Mouse (Mus musculus) heart, embryonic 15.5 days (tissue): ENCODE data around the gene Pltp. TPM values are rescaled to one million over a fixed set of nuclear protein-coding genes. Genes with fewer than 3 reads are reported as not detected.

Experiments
- ATAC-seq: fragments of 200-750 bp; cut with Nextera tagmentation; replicated peaks from 2 replicates; pipeline ENCODE4 v1.8.0; 2017; ENCODE audit warnings: low read depth, moderate TSS enrichment; ENCODE audit not compliant: insufficient number of reproducible peaks, insufficient read depth, low FRiP score
- H3K27ac ChIP-seq: fragments of 300-500 bp; sonication (generic); 2 replicates; pipeline ENCODE4 v1.5.1; 2015; ENCODE audit warnings: mild to moderate bottlenecking, inconsistent platforms
- H3K27me3 ChIP-seq: fragments of 300-500 bp; sonication (generic); 2 replicates; pipeline ENCODE4 v1.6.1; 2015; ENCODE audit warnings: inconsistent platforms
- H3K36me3 ChIP-seq: fragments of 300-500 bp; sonication (generic); 2 replicates; pipeline ENCODE4 v1.6.1; 2015; ENCODE audit warnings: mild to moderate bottlenecking, inconsistent platforms
- H3K4me1 ChIP-seq: fragments of 300-500 bp; sonication (generic); replicated peaks from 2 replicates; pipeline ENCODE4 v1.6.1; 2015; ENCODE audit warnings: inconsistent platforms
- H3K4me2 ChIP-seq: fragments of 300-500 bp; sonication (generic); 2 replicates; pipeline ENCODE4 v1.6.1; 2015; ENCODE audit warnings: inconsistent platforms, mild to moderate bottlenecking, moderate library complexity
- H3K4me3 ChIP-seq: fragments of 300-500 bp; sonication (generic); 2 replicates; pipeline ENCODE4 v1.5.1; 2015; ENCODE audit warnings: mild to moderate bottlenecking, inconsistent platforms
- H3K9ac ChIP-seq: fragments of 300-500 bp; sonication (generic); 2 replicates; pipeline ENCODE4 v1.6.1; 2015; ENCODE audit warnings: mild to moderate bottlenecking, inconsistent platforms
- H3K9me3 ChIP-seq: fragments of 300-500 bp; sonication (generic); replicated peaks from 2 replicates; pipeline ENCODE4 v1.6.1; 2016; ENCODE audit warnings: inconsistent platforms
- WGBS: fragments of 180-500 bp; shearing (Covaris S2); methylation state at CpG from one replicate; pipeline ENCODE4 v1.1.7; 2015; ENCODE audit warnings: mixed read lengths; 5-methylcytosine and 5-hydroxymethylcytosine counted together
- polyA plus RNA-seq: library from polyadenylated mRNA; unstranded; fragments of >200 nt; fragmentation: Nextera tagmentation; extraction: Ambion mirVana; gene quantifications from 2 replicates; pipeline ENCODE4 v1.2.1, GENCODE M21; 2015

The Pltp gene
- polyA plus RNA-seq, 1 experiment from 2014 or later, result 14.0 TPM

- Histone ChIP-seq H3K4me3 (peak overlapping the region; percentile 82; the same call in 1 of the 2 replicates), H3K27me3 (no peaks in the 10 kb centered on the region), H3K4me1 (peaks cover 29% of the 10 kb centered on the region), H3K9ac (peak overlapping the region; percentile 84; the same call in 1 of the 2 replicates), H3K9me3 (no peaks in the 10 kb centered on the region), H3K27ac (no peak overlapping the region), H3K36me3 (peaks cover 43% of the 10 kb centered on the region), H3K4me2 (peak overlapping the region; percentile 93)
- no peak for ATAC-seq
- 92% methylated on average over 4 of the region's 4 CpGs for WGBS
These were observed 22.3 kb downstream of the Pltp start for GRCm38 (mm10) chr2:164835164-164835563.

DNA sequence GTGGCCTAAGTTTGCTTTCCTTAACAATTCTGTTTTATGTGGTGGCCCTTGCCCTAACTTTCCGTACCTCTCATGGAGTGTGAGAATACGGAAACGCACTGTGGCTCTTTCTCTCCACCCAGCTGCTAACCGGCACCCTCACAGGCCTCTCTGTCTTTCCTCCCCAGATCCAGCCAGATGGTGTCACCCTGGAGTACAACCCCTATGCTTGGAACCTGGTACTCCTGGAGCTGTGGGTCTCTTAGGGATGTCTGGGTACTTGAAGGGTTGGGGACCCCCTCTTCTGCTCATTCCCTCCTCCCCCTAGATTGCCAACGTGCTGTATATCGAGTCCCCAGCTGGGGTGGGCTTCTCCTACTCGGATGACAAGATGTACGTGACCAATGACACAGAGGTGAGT, 23.0 kb downstream of the Pltp start:
- Histone ChIP-seq H3K27ac (peak overlapping the region; percentile 98), H3K4me1 (peaks cover 29% of the 10 kb centered on the region), H3K4me2 (peak overlapping the region; percentile 93), H3K4me3 (peak overlapping the region; percentile 82), H3K36me3 (peaks cover 44% of the 10 kb centered on the region), H3K9me3 (no peaks in the 10 kb centered on the region), H3K27me3 (no peaks in the 10 kb centered on the region), H3K9ac (peak overlapping the region; percentile 84)
- WGBS, result 40% methylated on average over 8 of the region's 8 CpGs
- ATAC-seq, result no peak

DNA sequence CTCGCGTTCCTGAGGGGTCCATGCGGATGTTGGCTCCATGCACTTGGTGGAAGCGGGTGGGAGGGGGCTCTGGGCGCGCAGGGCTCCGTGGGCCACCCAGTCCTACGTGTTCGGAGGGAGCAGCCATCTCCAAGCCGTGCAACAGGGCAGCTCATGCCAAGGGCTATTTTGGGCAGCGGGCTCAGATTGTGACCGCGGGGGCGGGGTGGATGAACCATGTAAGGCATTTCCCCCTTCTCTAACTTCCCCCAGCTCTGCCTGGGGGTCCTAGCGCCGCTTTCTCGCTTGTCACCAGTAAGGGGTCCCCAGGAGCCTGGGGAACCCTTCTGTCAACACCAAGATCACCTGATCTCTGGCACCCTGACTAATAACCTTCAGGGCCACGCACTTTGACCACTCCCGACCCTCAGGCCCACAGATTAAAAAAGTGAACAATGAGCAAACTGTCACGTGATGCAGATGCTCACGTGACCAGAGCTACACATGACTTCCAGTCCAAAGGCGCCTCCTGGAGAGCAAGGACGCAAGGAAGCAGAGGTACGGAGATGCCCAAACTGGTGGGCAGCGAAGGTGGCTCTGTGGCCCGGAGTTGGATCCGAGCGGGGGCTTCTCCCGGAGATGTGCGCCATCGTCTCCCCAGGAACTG, 24.1 kb downstream of the Pltp start, which contains the start of gene Neurl2:
Gene Neurl2, minus strand, starts transcription at position 143 of the 646 bp plus-strand sequence.
- no peaks in the 10 kb centered on the region for H3K9me3 ChIP-seq
- peaks cover 29% of the 10 kb centered on the region for H3K4me1 ChIP-seq
- under 1% methylated on average over 31 of the region's 31 CpGs for WGBS
- peak within 1 kb of the TSS; percentile 93 for H3K4me2 ChIP-seq
- ATAC-seq, result peak; percentile 90
- H3K27ac ChIP-seq, result peak within 1 kb of the TSS; percentile 98
- peaks cover 34% of the 10 kb centered on the region for H3K36me3 ChIP-seq
- H3K27me3 ChIP-seq, result no peaks in the 10 kb centered on the region
- peak within 1 kb of the TSS; percentile 82 for H3K4me3 ChIP-seq
- peak within 1 kb of the TSS; percentile 84 for H3K9ac ChIP-seq

- peak within 1 kb of the TSS; percentile 98 for H3K27ac ChIP-seq
- peak within 1 kb of the TSS; percentile 84 for H3K9ac ChIP-seq
- H3K4me2 ChIP-seq, result peak within 1 kb of the TSS; percentile 93
- H3K36me3 ChIP-seq, result peaks cover 28% of the 10 kb centered on the region
- H3K4me3 ChIP-seq, result peak within 1 kb of the TSS; percentile 82
- no peaks in the 10 kb centered on the region for H3K9me3 ChIP-seq
- WGBS, result under 1% methylated on average over 35 of the region's 35 CpGs
- no peaks in the 10 kb centered on the region for H3K27me3 ChIP-seq
- H3K4me1 ChIP-seq, result peaks cover 29% of the 10 kb centered on the region
- ATAC-seq, result peak; percentile 74
These were observed 24.7 kb downstream of the Pltp start, which contains the start of gene Ctsa for GRCm38 (mm10) chr2:164832748-164833301. Gene Ctsa, plus strand, starts transcription at chr2:164832873.

DNA sequence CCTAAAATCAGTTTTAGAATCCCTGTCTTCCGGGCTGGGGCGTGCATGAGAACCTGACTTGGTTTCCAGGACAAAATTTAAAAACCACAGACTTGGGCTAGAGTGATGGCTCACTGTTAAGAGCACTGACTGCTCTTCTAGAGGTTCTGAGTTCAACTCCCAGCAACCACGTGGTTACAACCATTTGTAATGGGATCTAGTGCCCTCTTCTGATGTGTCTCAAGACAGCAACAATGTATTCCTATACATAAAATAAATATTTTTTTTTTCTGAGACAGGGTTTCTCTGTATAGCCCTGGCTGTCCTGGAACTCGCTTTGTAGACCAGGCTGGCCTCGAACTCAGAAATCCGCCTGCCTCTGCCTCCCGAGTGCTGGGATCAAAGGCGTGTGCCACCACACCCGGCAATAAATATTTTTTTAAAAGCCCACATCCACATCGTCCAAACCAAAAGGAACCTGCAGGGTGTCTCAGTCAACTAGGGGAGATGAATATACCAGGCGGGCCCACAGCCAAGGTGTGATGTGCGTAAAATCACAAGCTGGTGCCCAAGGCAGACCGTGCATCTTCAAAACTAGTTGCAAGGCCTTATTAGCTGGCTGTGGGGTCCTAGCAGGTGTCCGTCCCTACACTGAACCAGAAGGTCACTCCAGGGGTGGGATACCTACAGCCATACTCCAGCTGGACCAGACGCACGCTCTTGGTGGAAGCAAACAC, 25.3 kb downstream of the Pltp start:
- H3K9me3 ChIP-seq, result no peaks in the 10 kb centered on the region

DNA sequence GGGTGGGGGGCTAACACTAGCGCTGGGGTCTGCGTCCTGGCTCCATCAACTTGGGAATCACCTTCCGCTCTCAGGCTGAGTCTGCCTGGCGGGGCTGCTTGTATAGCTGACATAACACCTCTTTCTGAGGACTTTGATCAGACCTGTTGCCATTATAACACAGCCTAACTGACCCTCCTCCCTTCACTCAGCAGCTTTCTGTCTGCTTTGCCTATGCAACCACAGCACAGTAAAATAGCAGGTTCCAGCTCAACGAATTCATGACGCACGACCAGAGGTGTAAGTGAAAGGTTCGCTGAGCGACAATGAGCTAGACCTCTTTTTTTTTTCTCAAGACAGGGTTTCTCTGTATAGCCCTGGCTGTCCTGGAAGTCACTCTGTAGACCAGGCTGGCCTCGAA, 26.5 kb downstream of the Pltp start:
- H3K4me3 ChIP-seq, result no peak overlapping the region
- H3K27ac ChIP-seq, result no peak overlapping the region
- ATAC-seq, result no peak
- H3K4me2 ChIP-seq, result no peak overlapping the region
- H3K27me3 ChIP-seq, result no peaks in the 10 kb centered on the region
- H3K9me3 ChIP-seq, result no peaks in the 10 kb centered on the region
- H3K36me3 ChIP-seq, result peaks cover 30% of the 10 kb centered on the region
- no peak overlapping the region for H3K9ac ChIP-seq
- WGBS, result 88% methylated on average over 10 of the region's 10 CpGs
- H3K4me1 ChIP-seq, result peaks cover 29% of the 10 kb centered on the region

More for the DNA sequence above, 25.3 kb downstream of the Pltp start:
- H3K27me3 ChIP-seq, result no peaks in the 10 kb centered on the region
- H3K4me3 ChIP-seq, result peak overlapping the region; percentile 82
- H3K4me1 ChIP-seq, result peaks cover 29% of the 10 kb centered on the region
- H3K36me3 ChIP-seq, result peaks cover 30% of the 10 kb centered on the region; the same call in 1 of the 2 replicates
- H3K27ac ChIP-seq, result peak overlapping the region; percentile 98
- H3K4me2 ChIP-seq, result peak overlapping the region; percentile 93
- ATAC-seq, result no peak
- WGBS, result 55% methylated on average over 16 of the region's 16 CpGs
- H3K9ac ChIP-seq, result peak overlapping the region; percentile 84

DNA sequence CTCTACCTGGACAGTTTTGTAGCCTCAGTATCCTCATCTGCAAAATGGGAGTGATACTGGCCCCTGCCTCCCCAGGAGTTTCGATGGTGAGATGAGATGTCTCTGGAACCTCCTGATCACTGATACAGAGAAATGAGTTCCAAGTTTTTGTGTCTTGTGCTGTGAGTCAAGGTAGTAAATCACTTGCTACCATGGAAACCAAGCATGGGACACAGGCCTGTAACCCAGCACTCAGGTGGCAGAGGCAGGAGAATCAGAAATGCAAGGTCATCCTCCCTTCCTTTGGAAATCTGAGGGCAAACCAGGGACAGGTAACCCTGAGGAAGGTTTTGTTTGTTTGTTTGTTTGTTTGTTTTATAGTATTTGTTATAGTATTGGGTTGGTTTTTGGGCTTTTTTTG, 28.4 kb downstream of the Pltp start:
- WGBS, result 100% methylated on average over 1 of the region's 1 CpGs
- Histone ChIP-seq H3K4me1 (peaks cover 15% of the 10 kb centered on the region), H3K9ac (no peak overlapping the region), H3K4me2 (no peak overlapping the region), H3K36me3 (peaks cover 38% of the 10 kb centered on the region), H3K4me3 (no peak overlapping the region), H3K27ac (no peak overlapping the region), H3K27me3 (no peaks in the 10 kb centered on the region), H3K9me3 (no peaks in the 10 kb centered on the region)
- no peak for ATAC-seq

DNA sequence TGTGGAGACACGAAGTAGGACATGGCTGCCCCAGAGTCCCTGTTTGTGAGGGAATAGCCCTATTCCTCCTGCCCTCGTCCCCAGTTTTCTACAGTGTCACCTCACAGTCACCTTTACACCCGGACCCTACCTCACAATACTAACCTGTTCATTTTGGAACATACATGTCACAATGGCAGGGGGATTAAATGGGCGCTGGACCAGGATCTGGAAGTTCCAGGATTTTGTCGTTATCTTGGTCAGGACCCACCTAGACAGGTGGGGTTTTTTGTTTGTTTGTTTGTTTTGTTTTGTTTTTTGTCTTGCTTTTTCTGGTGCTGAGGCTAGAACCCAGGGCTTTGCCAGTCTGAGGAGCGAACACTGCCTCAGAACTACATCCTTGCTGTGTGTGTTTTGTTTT, 29.1 kb downstream of the Pltp start, which contains the start of gene Spata25:
Gene Spata25, minus strand, starts transcription at position 101 of the 400 bp plus-strand sequence.
- H3K36me3 ChIP-seq, result peaks cover 38% of the 10 kb centered on the region
- peaks cover 19% of the 10 kb centered on the region for H3K4me1 ChIP-seq
- H3K4me2 ChIP-seq, result no peak within 1 kb of the TSS
- no peak within 1 kb of the TSS for H3K27ac ChIP-seq
- 81% methylated on average over 6 of the region's 6 CpGs for WGBS
- ATAC-seq, result no peak
- no peaks in the 10 kb centered on the region for H3K9me3 ChIP-seq
- no peak within 1 kb of the TSS for H3K4me3 ChIP-seq
- no peak within 1 kb of the TSS for H3K9ac ChIP-seq
- no peaks in the 10 kb centered on the region for H3K27me3 ChIP-seq

- Histone ChIP-seq H3K27ac (no peak overlapping the region), H3K27me3 (no peaks in the 10 kb centered on the region), H3K9ac (no peak overlapping the region), H3K36me3 (peaks cover 38% of the 10 kb centered on the region), H3K9me3 (no peaks in the 10 kb centered on the region), H3K4me1 (peaks cover 21% of the 10 kb centered on the region), H3K4me2 (no peak overlapping the region), H3K4me3 (no peak overlapping the region)
- WGBS, result 74% methylated on average over 16 of the region's 16 CpGs
- ATAC-seq, result no peak
These were observed 30.2 kb downstream of the Pltp start for GRCm38 (mm10) chr2:164827146-164827850.

- no peak overlapping the region for H3K27ac ChIP-seq
- no peak overlapping the region for H3K4me3 ChIP-seq
- H3K36me3 ChIP-seq, result peaks cover 38% of the 10 kb centered on the region
- H3K9me3 ChIP-seq, result no peaks in the 10 kb centered on the region
- ATAC-seq, result no peak
- H3K9ac ChIP-seq, result no peak overlapping the region
- no peaks in the 10 kb centered on the region for H3K27me3 ChIP-seq
- peaks cover 14% of the 10 kb centered on the region for H3K4me1 ChIP-seq
- H3K4me2 ChIP-seq, result no peak overlapping the region
- WGBS, result 91% methylated on average over 17 of the region's 17 CpGs
These were observed 32.0 kb downstream of the Pltp start for GRCm38 (mm10) chr2:164825521-164825920.

DNA sequence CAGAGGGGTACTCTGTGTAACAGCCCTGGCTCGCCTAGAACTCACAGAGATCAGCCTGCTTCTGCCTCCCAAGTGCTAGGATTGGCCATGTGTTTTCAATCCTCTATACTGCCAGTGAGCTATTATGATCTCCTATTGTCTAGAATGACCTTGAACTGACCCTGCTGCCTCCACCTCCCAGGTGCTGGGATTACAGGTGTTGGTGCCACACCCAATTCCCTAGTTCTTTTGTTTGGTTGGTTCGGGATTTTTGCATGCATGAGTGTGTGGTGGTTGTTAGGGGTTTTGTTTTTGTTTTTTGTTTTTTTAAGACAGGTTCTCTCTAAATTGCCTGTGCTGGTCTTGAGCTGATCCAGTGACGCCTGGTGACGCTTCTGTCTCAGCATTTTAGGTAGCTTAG, 33.5 kb downstream of the Pltp start:
- H3K27ac ChIP-seq, result no peak overlapping the region
- 89% methylated on average over 4 of the region's 4 CpGs for WGBS
- H3K9ac ChIP-seq, result no peak overlapping the region
- ATAC-seq, result no peak
- H3K4me3 ChIP-seq, result 0 out of 2 replicates have a peak overlapping the region, but pooled peaks have one; percentile 83
- peaks cover 31% of the 10 kb centered on the region for H3K36me3 ChIP-seq
- peaks cover 14% of the 10 kb centered on the region for H3K4me1 ChIP-seq
- H3K27me3 ChIP-seq, result no peaks in the 10 kb centered on the region
- H3K9me3 ChIP-seq, result no peaks in the 10 kb centered on the region
- peak overlapping the region; percentile 79; the same call in 1 of the 2 replicates for H3K4me2 ChIP-seq
